Mouse (Mus musculus) ES-E14 (cell line): ENCODE results near the gene Mars.

Source experiments
- ZC3H11A ChIP-seq: IDR thresholded peaks from 2 replicates; pipeline ENCODE4 v1.6.1; 2012; ENCODE audit warnings: low read depth, mild to moderate bottlenecking, inconsistent platforms, low read length, borderline replicate concordance
- ZNF384 ChIP-seq: IDR thresholded peaks from 2 replicates; pipeline ENCODE4 v1.6.1; 2012; ENCODE audit warnings: low read depth, low read length, inconsistent platforms

GRCm38 (mm10) chr10:127360714-127361113 lies 49.1 kb upstream of the Mars start:
- TF ChIP-seq ZC3H11A (no peak), ZNF384 (no peak)
